Mouse (Mus musculus): ENCODE data around the gene Zfp592. TPM values are rescaled to one million over a fixed set of nuclear protein-coding genes. Genes with fewer than 3 reads are reported as not detected.

Zfp592 gene
- polyA plus RNA-seq, 1 experiment from 2014 or later, result 11.9 TPM

- Histone ChIP-seq H3K4me1 (peaks cover 36% of the 10 kb centered on the region), H3K36me3 (no peaks in the 10 kb centered on the region), H3K9me3 (replicated peaks) (no peaks in the 10 kb centered on the region), H3K4me2 (no peak overlapping the region), H3K27ac (no peak overlapping the region), H3K27me3 (replicated peaks) (0 out of 2 replicates have a peak, but pooled peaks cover 14% of the 10 kb centered on the region), H3K9ac (no peak overlapping the region), H3K4me3 (no peak overlapping the region)
- no peak for ATAC-seq
- WGBS (ENCODE audit: insufficient replicate concordance), result 71% methylated on average over 11 of the region's 11 CpGs
Observed at GRCm38 (mm10) chr7:81061936-81062335, 68.5 kb downstream of the Zfp592 start.

GRCm38 (mm10) chr7:81063332-81063731, 69.9 kb downstream of the Zfp592 start:
- H3K9me3 ChIP-seq (replicated peaks), result no peaks in the 10 kb centered on the region
- no peak overlapping the region for H3K9ac ChIP-seq

GRCm38 (mm10) chr7:81066714-81067113, 73.2 kb downstream of the Zfp592 start:
- WGBS (ENCODE audit: insufficient replicate concordance), result 5% methylated on average over 6 of the region's 6 CpGs
- Histone ChIP-seq H3K27me3 (replicated peaks) (0 out of 2 replicates have a peak, but pooled peaks cover 14% of the 10 kb centered on the region), H3K4me2 (no peak overlapping the region), H3K9ac (no peak overlapping the region), H3K27ac (no peak overlapping the region), H3K4me3 (no peak overlapping the region), H3K36me3 (no peaks in the 10 kb centered on the region), H3K9me3 (replicated peaks) (no peaks in the 10 kb centered on the region), H3K4me1 (peaks cover 6% of the 10 kb centered on the region)
- ATAC-seq, result no peak

More at GRCm38 (mm10) chr7:81063332-81063731, 69.9 kb downstream of the Zfp592 start:
- Histone ChIP-seq H3K4me2 (no peak overlapping the region), H3K4me3 (no peak overlapping the region), H3K4me1 (peaks cover 23% of the 10 kb centered on the region), H3K36me3 (no peaks in the 10 kb centered on the region), H3K27ac (no peak overlapping the region), H3K27me3 (replicated peaks) (0 out of 2 replicates have a peak, but pooled peaks cover 14% of the 10 kb centered on the region)
- no peak for ATAC-seq
- whole genome bisulfite sequencing (ENCODE audit: insufficient replicate concordance), result 68% methylated on average over 9 of the region's 9 CpGs

- H3K36me3 ChIP-seq, result no peaks in the 10 kb centered on the region
- peaks cover 18% of the 10 kb centered on the region for H3K4me1 ChIP-seq
- no peak overlapping the region for H3K9ac ChIP-seq
- no peak overlapping the region for H3K4me3 ChIP-seq
- H3K4me2 ChIP-seq, result no peak overlapping the region
- no peaks in the 10 kb centered on the region for H3K27me3 ChIP-seq (replicated peaks)
- WGBS (ENCODE audit: insufficient replicate concordance), result 65% methylated on average over 5 of the region's 5 CpGs
- H3K9me3 ChIP-seq (replicated peaks), result no peaks in the 10 kb centered on the region
- no peak overlapping the region for H3K27ac ChIP-seq
- ATAC-seq, result no peak
Observed at GRCm38 (mm10) chr7:81072463-81072862, 79.0 kb downstream of the Zfp592 start.

- no peak for ATAC-seq
- Histone ChIP-seq H3K36me3 (no peaks in the 10 kb centered on the region), H3K27me3 (replicated peaks) (no peaks in the 10 kb centered on the region), H3K9ac (no peak overlapping the region), H3K4me3 (no peak overlapping the region), H3K9me3 (replicated peaks) (no peaks in the 10 kb centered on the region), H3K4me1 (peaks cover 18% of the 10 kb centered on the region), H3K4me2 (no peak overlapping the region), H3K27ac (no peak overlapping the region)
- WGBS (ENCODE audit: insufficient replicate concordance), result 63% methylated on average over 5 of the region's 5 CpGs
Observed at GRCm38 (mm10) chr7:81073273-81073672, 79.8 kb downstream of the Zfp592 start.

- Histone ChIP-seq H3K36me3 (no peaks in the 10 kb centered on the region), H3K9ac (no peak overlapping the region), H3K4me2 (no peak overlapping the region), H3K27me3 (replicated peaks) (no peaks in the 10 kb centered on the region; the same call in 1 of the 2 replicates), H3K27ac (peak overlapping the region; percentile 59), H3K4me1 (peaks cover 18% of the 10 kb centered on the region), H3K4me3 (no peak overlapping the region), H3K9me3 (replicated peaks) (no peaks in the 10 kb centered on the region)
- peak; percentile 57 for ATAC-seq
- 31% methylated on average over 9 of the region's 9 CpGs for WGBS (ENCODE audit: insufficient replicate concordance)
Observed at GRCm38 (mm10) chr7:81074546-81074945, 81.1 kb downstream of the Zfp592 start.

- H3K27ac ChIP-seq, result peak overlapping the region; percentile 59; the same call in 1 of the 2 replicates
- no peaks in the 10 kb centered on the region for H3K36me3 ChIP-seq
- H3K4me3 ChIP-seq, result no peak overlapping the region
- H3K4me1 ChIP-seq, result peaks cover 18% of the 10 kb centered on the region
- H3K27me3 ChIP-seq (replicated peaks), result no peaks in the 10 kb centered on the region; the same call in 1 of the 2 replicates
- 15% methylated on average over 7 of the region's 7 CpGs for WGBS (ENCODE audit: insufficient replicate concordance)
- ATAC-seq, result peak; percentile 41
- H3K9me3 ChIP-seq (replicated peaks), result no peaks in the 10 kb centered on the region
- no peak overlapping the region for H3K4me2 ChIP-seq
- no peak overlapping the region for H3K9ac ChIP-seq
Observed at GRCm38 (mm10) chr7:81075299-81075698, 81.8 kb downstream of the Zfp592 start.

- Histone ChIP-seq H3K4me1 (peaks cover 18% of the 10 kb centered on the region), H3K4me3 (no peak overlapping the region), H3K36me3 (no peaks in the 10 kb centered on the region), H3K9me3 (replicated peaks) (no peaks in the 10 kb centered on the region), H3K4me2 (no peak overlapping the region), H3K9ac (no peak overlapping the region), H3K27ac (no peak overlapping the region), H3K27me3 (replicated peaks) (no peaks in the 10 kb centered on the region; the same call in 1 of the 2 replicates)
- 59% methylated on average over 5 of the region's 5 CpGs for WGBS (ENCODE audit: insufficient replicate concordance)
- ATAC-seq, result 0 out of 2 replicates have a peak, but pooled peaks have one; percentile 24
Observed at GRCm38 (mm10) chr7:81075732-81076131, 82.3 kb downstream of the Zfp592 start.

GRCm38 (mm10) chr7:81077009-81077408, 83.5 kb downstream of the Zfp592 start:
- Histone ChIP-seq H3K9me3 (replicated peaks) (no peaks in the 10 kb centered on the region), H3K4me2 (no peak overlapping the region), H3K27me3 (replicated peaks) (no peaks in the 10 kb centered on the region; the same call in 1 of the 2 replicates), H3K4me1 (peaks cover 18% of the 10 kb centered on the region), H3K36me3 (no peaks in the 10 kb centered on the region), H3K27ac (no peak overlapping the region), H3K9ac (no peak overlapping the region), H3K4me3 (no peak overlapping the region)
- 68% methylated on average over 6 of the region's 6 CpGs for WGBS (ENCODE audit: insufficient replicate concordance)
- ATAC-seq, result no peak

GRCm38 (mm10) chr7:81078740-81079139, 85.3 kb downstream of the Zfp592 start:
- Histone ChIP-seq H3K27ac (no peak overlapping the region), H3K9ac (no peak overlapping the region), H3K9me3 (replicated peaks) (no peaks in the 10 kb centered on the region), H3K36me3 (no peaks in the 10 kb centered on the region), H3K4me3 (no peak overlapping the region), H3K4me1 (peaks cover 18% of the 10 kb centered on the region), H3K4me2 (no peak overlapping the region), H3K27me3 (replicated peaks) (no peaks in the 10 kb centered on the region; the same call in 1 of the 2 replicates)
- ATAC-seq, result no peak
- WGBS (ENCODE audit: insufficient replicate concordance), result 76% methylated on average over 6 of the region's 6 CpGs

- Histone ChIP-seq H3K4me3 (no peak overlapping the region), H3K9me3 (replicated peaks) (no peaks in the 10 kb centered on the region), H3K27me3 (replicated peaks) (no peaks in the 10 kb centered on the region), H3K9ac (no peak overlapping the region), H3K4me2 (no peak overlapping the region), H3K4me1 (peaks cover 8% of the 10 kb centered on the region), H3K36me3 (no peaks in the 10 kb centered on the region), H3K27ac (no peak overlapping the region)
- WGBS (ENCODE audit: insufficient replicate concordance), result 55% methylated on average over 18 of the region's 18 CpGs
- ATAC-seq, result 0 out of 2 replicates have a peak, but pooled peaks have one; percentile 37
Observed at GRCm38 (mm10) chr7:81093420-81093965, 100.0 kb downstream of the Zfp592 start.

- Histone ChIP-seq H3K4me2 (no peak overlapping the region), H3K9me3 (replicated peaks) (no peaks in the 10 kb centered on the region), H3K36me3 (no peaks in the 10 kb centered on the region), H3K27me3 (replicated peaks) (no peaks in the 10 kb centered on the region), H3K4me3 (no peak overlapping the region), H3K9ac (no peak overlapping the region), H3K4me1 (peaks cover 8% of the 10 kb centered on the region), H3K27ac (no peak overlapping the region)
- WGBS (ENCODE audit: insufficient replicate concordance), result 60% methylated on average over 6 of the region's 6 CpGs
- ATAC-seq, result no peak
Observed at GRCm38 (mm10) chr7:81094104-81094757, 100.8 kb downstream of the Zfp592 start.

Data from liver, embryonic 12.5 days (tissue).